Mouse (Mus musculus) myocyte (in vitro differentiated cells): ENCODE results near the gene Tcirg1.

Experiments
- MYOD1 ChIP-seq, 3 experiments: IDR thresholded peaks; one replicate each; pipeline ENCODE4 v1.6.1; 2011; ENCODE audit warnings: control low read depth in 2 of 3, low read depth in 2 of 3, mild to moderate bottlenecking in 2 of 3, moderate library complexity in 1 of 3; ENCODE audit not compliant: insufficient read length in 2 of 3, control insufficient read depth in 1 of 3
- POLR2A ChIP-seq: IDR thresholded peaks from one replicate; pipeline ENCODE4 v1.6.1; 2011; ENCODE audit warnings: low read depth, mild to moderate bottlenecking, control low read depth, moderate library complexity; ENCODE audit not compliant: insufficient read length
- REST ChIP-seq: IDR thresholded peaks from one replicate; pipeline ENCODE4 v1.6.1; 2011; ENCODE audit warnings: mild to moderate bottlenecking, control low read depth, moderate library complexity; ENCODE audit not compliant: insufficient read depth, insufficient read length
- TCF12 ChIP-seq: IDR thresholded peaks from one replicate; pipeline ENCODE4 v1.6.1; 2011; ENCODE audit warnings: mild to moderate bottlenecking, control low read depth; ENCODE audit not compliant: poor library complexity, insufficient read depth, severe bottlenecking

GRCm38 (mm10) chr19:3935032-3935895 is 28.3 kb upstream of the Tcirg1 start, which contains the start of gene Unc93b1:
- TF ChIP-seq REST (no peak), POLR2A (no peak), TCF12 (no peak), MYOD1 (IDR thresholded peaks at IDR 0.05; ENCODE audit: control insufficient read depth in 1 of 3, insufficient read length in 2 of 3, low read depth in 2 of 3) (no peak)
